Mouse (Mus musculus): ENCODE data around the gene Ino80.

DNA sequence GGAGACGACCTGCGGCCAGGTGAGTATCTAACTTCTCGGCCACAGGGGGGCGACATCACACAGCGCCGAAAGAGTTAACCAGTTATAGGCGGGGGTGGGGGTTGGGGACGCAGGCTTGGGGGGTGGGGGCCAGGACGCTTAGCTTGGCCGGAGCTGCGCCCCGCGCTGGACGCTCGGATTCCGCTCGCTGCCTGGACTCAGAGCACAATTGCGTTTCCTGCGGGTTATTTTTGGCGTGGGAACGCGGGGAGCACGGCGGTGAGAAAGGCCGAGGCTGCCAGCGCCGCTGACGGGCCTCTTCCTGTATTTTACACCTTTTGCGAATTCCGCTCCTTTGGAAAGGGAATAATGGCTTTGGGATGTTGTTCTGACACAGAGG lies 150.4 kb downstream of the Ino80 start:
- TF ChIP-seq EP300 (IDR thresholded peaks at IDR 0.05; ENCODE audit: insufficient read depth, low read depth, low read length) (peak; percentile 87; the same call in 1 of the 2 replicates), CTCF (IDR thresholded peaks at IDR 0.05) (peak; percentile 63)
